Mouse (Mus musculus) CD4-positive helper T cell, adult 2 months (primary cell): Measurements from ENCODE around the gene Ms4a3.

ENCODE experiments used
- DNase-seq: peaks from one replicate; pipeline ENCODE4 v3.0.0-alpha.2; 2012; ENCODE audit warnings: low read depth, missing footprints, low spot score

The Ms4a3 gene

GRCm38 (mm10) chr19:11640732-11641131 lies at the start of gene Ms4a3:
TSS of gene Ms4a3 (minus strand) at chr19:11640851.
- no peak for DNase-seq

GRCm38 (mm10) chr19:11661562-11661961 lies 20.9 kb upstream of the Ms4a3 start:
- DNase-seq, result no peak

GRCm38 (mm10) chr19:11660459-11660858 lies 19.8 kb upstream of the Ms4a3 start, which contains the start of gene Oosp2:
TSS of gene Oosp2 (minus strand) at chr19:11660559.
- no peak for DNase-seq

GRCm38 (mm10) chr19:11659142-11659541 lies 18.5 kb upstream of the Ms4a3 start:
- no peak for DNase-seq

- no peak for DNase-seq
These were observed 8.9 kb upstream of the Ms4a3 start for GRCm38 (mm10) chr19:11649564-11649963.

- no peak for DNase-seq
These were observed 5.5 kb upstream of the Ms4a3 start for GRCm38 (mm10) chr19:11646166-11646565.

GRCm38 (mm10) chr19:11639038-11639437 lies 1.6 kb downstream of the Ms4a3 start:
- DNase-seq, result no peak

- DNase-seq, result no peak
These were observed 5.1 kb downstream of the Ms4a3 start for GRCm38 (mm10) chr19:11635572-11635971.

- no peak for DNase-seq
These were observed 6.3 kb downstream of the Ms4a3 start for GRCm38 (mm10) chr19:11634330-11634729.

- no peak for DNase-seq
These were observed 6.9 kb downstream of the Ms4a3 start for GRCm38 (mm10) chr19:11633732-11634131.

- no peak for DNase-seq
These were observed 15.4 kb downstream of the Ms4a3 start for GRCm38 (mm10) chr19:11625231-11625630.

- no peak for DNase-seq
These were observed 15.9 kb downstream of the Ms4a3 start for GRCm38 (mm10) chr19:11624800-11625199.

GRCm38 (mm10) chr19:11623551-11623950 lies 17.1 kb downstream of the Ms4a3 start, which contains the start of gene Ms4a2:
TSS of gene Ms4a2 (minus strand) at chr19:11623719.
- no peak for DNase-seq

- no peak for DNase-seq
These were observed 22.7 kb downstream of the Ms4a3 start for GRCm38 (mm10) chr19:11617983-11618382.

- no peak for DNase-seq
These were observed 25.8 kb downstream of the Ms4a3 start for GRCm38 (mm10) chr19:11614805-11615204.

GRCm38 (mm10) chr19:11613776-11614443 lies 26.7 kb downstream of the Ms4a3 start:
- DNase-seq, result no peak

GRCm38 (mm10) chr19:11613084-11613483 lies 27.6 kb downstream of the Ms4a3 start:
- DNase-seq, result no peak

- DNase-seq, result peak; percentile 40
These were observed 28.4 kb downstream of the Ms4a3 start for GRCm38 (mm10) chr19:11612293-11612692.

- DNase-seq, result peak; percentile 65
These were observed 29.1 kb downstream of the Ms4a3 start for GRCm38 (mm10) chr19:11611541-11611945.

GRCm38 (mm10) chr19:11608172-11608571 lies 32.5 kb downstream of the Ms4a3 start:
- DNase-seq, result peak; percentile 57

GRCm38 (mm10) chr19:11604603-11605002 lies 36.0 kb downstream of the Ms4a3 start, which contains the start of gene Ms4a6d:
TSS of gene Ms4a6d (minus strand) at chr19:11604849.
- no peak for DNase-seq

GRCm38 (mm10) chr19:11602026-11602425 lies 38.6 kb downstream of the Ms4a3 start:
- peak; percentile 86 for DNase-seq

GRCm38 (mm10) chr19:11601349-11601748 lies 39.3 kb downstream of the Ms4a3 start:
- peak; percentile 54 for DNase-seq
